Mouse (Mus musculus): ENCODE measurements around the gene Tmem116. TPM values are rescaled to one million over a fixed set of nuclear protein-coding genes. Genes with fewer than 3 reads are reported as not detected.
"Not testable (repeated sequence)": the region's sequence is repeated elsewhere in the genome, so short reads cannot be mapped to it uniquely, and the experiment has no call there.

Tmem116 gene
- polyA plus RNA-seq, 1 experiment from 2014 or later = 4.5 TPM

DNA sequence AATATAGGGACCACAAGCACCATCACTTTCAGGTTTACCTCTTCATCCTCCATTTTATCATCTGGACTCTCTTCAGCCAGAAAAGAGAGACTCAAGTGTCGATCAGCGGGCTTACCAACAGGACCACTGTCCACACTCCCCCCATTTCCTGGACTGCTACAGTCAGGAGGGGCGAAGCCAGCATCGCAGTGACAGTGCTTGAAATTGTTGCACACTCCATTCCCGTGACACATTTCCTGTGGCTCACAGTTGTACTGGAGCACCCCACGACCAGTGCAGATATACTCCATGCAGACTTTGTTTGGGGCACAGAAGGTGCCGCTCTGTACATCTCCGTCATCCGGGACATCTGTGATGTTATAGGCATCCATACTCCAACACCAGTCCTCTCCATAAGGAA lies 67.3 kb downstream of the Tmem116 start:
- Histone ChIP-seq H3K27ac (ENCODE audit: low read length) (no peak overlapping the region), H3K36me3 (ENCODE audit: control insufficient read depth, insufficient read depth) (peaks cover 25% of the 10 kb centered on the region), H3K9ac (ENCODE audit: low read length) (no peak overlapping the region), H3K27me3 (ENCODE audit: control insufficient read depth, insufficient read depth, low read length) (no peaks in the 10 kb centered on the region), H3K9me3 (replicated peaks; ENCODE audit: control insufficient read depth, low read length) (no peaks in the 10 kb centered on the region), H3K4me3 (ENCODE audit: low read length) (no peak overlapping the region), H3K4me1 (ENCODE audit: control insufficient read depth, insufficient read depth, low read length) (no peaks in the 10 kb centered on the region), H3K4me2 (ENCODE audit: low read depth, low read length) (no peak overlapping the region)
- 84% methylated on average over 9 of the region's 9 CpGs for WGBS
- no peak for ATAC-seq (replicated peaks; ENCODE audit: extremely low read depth, insufficient read depth, low FRiP score)

GRCm38 (mm10) chr5:121519758-121520157 lies 68.1 kb downstream of the Tmem116 start:
- ATAC-seq (replicated peaks; ENCODE audit: extremely low read depth, insufficient read depth, low FRiP score); H3K4me2 ChIP-seq (ENCODE audit: low read depth, low read length); H3K9me3 ChIP-seq (replicated peaks; ENCODE audit: control insufficient read depth, low read length); H3K9ac ChIP-seq (ENCODE audit: low read length); H3K27ac ChIP-seq (ENCODE audit: low read length); H3K4me1 ChIP-seq (ENCODE audit: control insufficient read depth, insufficient read depth, low read length); H3K27me3 ChIP-seq (ENCODE audit: control insufficient read depth, insufficient read depth, low read length); H3K4me3 ChIP-seq (ENCODE audit: low read length): not testable (repeated sequence)
- WGBS = 80% methylated on average over 10 of the region's 17 CpGs
- peaks cover 30% of the 10 kb centered on the region for H3K36me3 ChIP-seq (ENCODE audit: control insufficient read depth, insufficient read depth)

DNA sequence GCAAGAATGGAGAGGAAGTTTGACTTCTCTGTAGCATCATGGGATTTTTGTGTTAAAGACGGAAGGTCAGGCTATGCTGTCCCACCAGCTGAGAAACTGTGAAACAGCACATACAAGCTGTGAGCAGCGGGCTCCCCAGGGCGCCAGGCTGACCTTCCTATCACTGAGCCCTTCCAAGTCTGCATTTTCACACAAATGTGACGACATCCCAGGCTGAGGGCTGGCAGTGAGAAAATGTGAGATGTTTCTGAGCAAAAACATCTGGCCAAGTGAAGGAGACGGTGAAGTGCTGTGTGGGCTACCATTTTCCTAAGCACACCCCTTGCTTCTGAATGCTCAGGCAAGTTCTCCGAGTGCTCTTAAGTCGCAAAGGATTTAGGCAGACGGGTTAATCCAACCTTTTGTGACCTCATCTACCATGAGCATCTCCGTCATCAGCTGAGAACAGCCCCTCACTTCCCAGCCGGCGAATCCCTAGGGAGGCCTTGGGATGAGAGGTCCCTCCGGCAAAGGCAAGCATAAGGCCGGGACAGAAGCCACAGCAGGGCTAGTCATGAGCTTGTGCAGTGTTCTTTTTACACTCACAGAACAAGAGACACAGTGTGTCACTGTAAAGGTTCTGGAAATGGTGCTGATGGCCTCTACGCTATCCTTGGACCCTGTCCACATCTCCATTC lies 74.2 kb downstream of the Tmem116 start:
- peak; percentile 72; the same call in 1 of the 2 replicates for ATAC-seq (replicated peaks; ENCODE audit: extremely low read depth, insufficient read depth, low FRiP score)
- 71% methylated on average over 14 of the region's 14 CpGs for WGBS
- peaks cover 60% of the 10 kb centered on the region for H3K36me3 ChIP-seq (ENCODE audit: control insufficient read depth, insufficient read depth)

DNA sequence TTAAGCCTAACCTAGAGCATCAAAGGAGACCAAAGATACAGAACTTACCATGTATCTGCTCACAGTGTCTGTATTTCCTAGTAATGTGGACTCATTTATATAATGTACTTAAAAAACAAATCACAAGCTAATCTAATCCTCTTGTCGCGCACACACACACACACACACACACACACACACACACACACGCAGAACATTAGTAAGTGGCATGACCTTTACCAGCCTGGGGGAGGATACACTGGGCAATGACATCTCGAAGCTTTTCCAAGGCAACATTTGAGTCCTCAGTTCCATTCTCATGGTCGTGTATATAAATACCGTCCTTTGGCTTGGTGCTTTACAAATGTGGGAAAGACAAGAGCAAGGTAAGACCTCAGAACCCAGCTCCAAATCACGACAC lies 74.8 kb downstream of the Tmem116 start:
- H3K36me3 ChIP-seq (ENCODE audit: control insufficient read depth, insufficient read depth) = peaks cover 60% of the 10 kb centered on the region
- no peak overlapping the region for H3K4me2 ChIP-seq (ENCODE audit: low read depth, low read length)
- H3K4me1 ChIP-seq (ENCODE audit: control insufficient read depth, insufficient read depth, low read length) = peaks cover 3% of the 10 kb centered on the region; the same call in 1 of the 2 replicates
- H3K27ac ChIP-seq (ENCODE audit: low read length) = no peak overlapping the region
- no peak for ATAC-seq (replicated peaks; ENCODE audit: extremely low read depth, insufficient read depth, low FRiP score)
- no peaks in the 10 kb centered on the region for H3K27me3 ChIP-seq (ENCODE audit: control insufficient read depth, insufficient read depth, low read length)
- H3K4me3 ChIP-seq (ENCODE audit: low read length) = no peak overlapping the region
- H3K9me3 ChIP-seq (replicated peaks; ENCODE audit: control insufficient read depth, low read length) = no peaks in the 10 kb centered on the region
- no peak overlapping the region for H3K9ac ChIP-seq (ENCODE audit: low read length)
- WGBS = 80% methylated on average over 7 of the region's 7 CpGs

More for the DNA sequence above, 74.2 kb downstream of the Tmem116 start:
- H3K27me3 ChIP-seq (ENCODE audit: control insufficient read depth, insufficient read depth, low read length) = no peaks in the 10 kb centered on the region
- no peak overlapping the region for H3K4me2 ChIP-seq (ENCODE audit: low read depth, low read length)
- H3K4me3 ChIP-seq (ENCODE audit: low read length) = no peak overlapping the region
- no peak overlapping the region for H3K27ac ChIP-seq (ENCODE audit: low read length)
- H3K9me3 ChIP-seq (replicated peaks; ENCODE audit: control insufficient read depth, low read length) = no peaks in the 10 kb centered on the region
- H3K4me1 ChIP-seq (ENCODE audit: control insufficient read depth, insufficient read depth, low read length) = peaks cover 3% of the 10 kb centered on the region; the same call in 1 of the 2 replicates
- H3K9ac ChIP-seq (ENCODE audit: low read length) = no peak overlapping the region; the same call in 1 of the 2 replicates

DNA sequence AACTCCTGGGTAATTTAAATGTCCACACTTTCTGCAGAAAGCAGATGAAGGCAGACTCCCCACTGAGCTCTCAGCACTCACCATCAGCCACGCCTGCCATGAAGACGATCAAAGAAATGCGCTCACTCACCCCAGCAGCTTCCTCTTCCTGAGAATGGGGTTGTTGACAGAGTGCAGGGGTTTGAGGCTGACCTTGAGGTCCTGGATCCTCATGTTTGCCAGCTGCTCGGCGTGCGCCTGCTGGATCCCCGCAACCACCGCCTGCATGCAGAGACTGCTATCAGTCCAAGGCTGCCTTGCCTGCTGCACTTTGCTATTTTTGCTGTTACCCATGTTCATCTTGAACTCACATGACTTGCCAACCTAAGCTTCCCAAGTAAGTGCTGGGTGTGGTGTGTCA lies 75.3 kb downstream of the Tmem116 start:
- Histone ChIP-seq H3K4me2 (ENCODE audit: low read depth, low read length) (no peak overlapping the region), H3K36me3 (ENCODE audit: control insufficient read depth, insufficient read depth) (peaks cover 58% of the 10 kb centered on the region), H3K27ac (ENCODE audit: low read length) (no peak overlapping the region), H3K4me3 (ENCODE audit: low read length) (no peak overlapping the region), H3K9me3 (replicated peaks; ENCODE audit: control insufficient read depth, low read length) (no peaks in the 10 kb centered on the region), H3K27me3 (ENCODE audit: control insufficient read depth, insufficient read depth, low read length) (no peaks in the 10 kb centered on the region), H3K9ac (ENCODE audit: low read length) (no peak overlapping the region), H3K4me1 (ENCODE audit: control insufficient read depth, insufficient read depth, low read length) (peaks cover 3% of the 10 kb centered on the region; the same call in 1 of the 2 replicates)
- no peak for ATAC-seq (replicated peaks; ENCODE audit: extremely low read depth, insufficient read depth, low FRiP score)
- 58% methylated on average over 8 of the region's 8 CpGs for WGBS

DNA sequence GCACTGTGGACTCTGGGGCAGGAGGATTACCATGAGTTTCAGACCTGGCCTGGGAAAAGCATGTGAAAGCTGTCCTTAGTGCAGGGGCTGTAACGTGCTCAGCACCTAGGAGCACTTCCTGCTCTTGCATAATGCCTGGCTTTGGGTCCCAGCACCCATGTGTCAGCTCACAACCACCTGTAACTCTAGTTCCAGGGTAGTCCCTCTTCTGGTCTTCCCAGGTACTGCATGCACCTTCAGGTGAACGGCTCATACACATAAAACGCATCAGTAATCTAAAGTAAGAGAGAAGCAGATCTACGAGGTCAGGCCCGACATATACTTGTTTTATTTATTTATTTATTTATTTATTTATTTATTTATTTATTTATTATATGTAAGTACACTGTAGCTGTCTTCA lies 82.8 kb downstream of the Tmem116 start:
- no peak overlapping the region for H3K9ac ChIP-seq (ENCODE audit: low read length)
- no peaks in the 10 kb centered on the region for H3K27me3 ChIP-seq (ENCODE audit: control insufficient read depth, insufficient read depth, low read length)
- no peaks in the 10 kb centered on the region for H3K9me3 ChIP-seq (replicated peaks; ENCODE audit: control insufficient read depth, low read length)
- no peak overlapping the region for H3K27ac ChIP-seq (ENCODE audit: low read length)
- no peak for ATAC-seq (replicated peaks; ENCODE audit: extremely low read depth, insufficient read depth, low FRiP score)
- H3K4me1 ChIP-seq (ENCODE audit: control insufficient read depth, insufficient read depth, low read length) = no peaks in the 10 kb centered on the region
- H3K36me3 ChIP-seq (ENCODE audit: control insufficient read depth, insufficient read depth) = peaks cover 45% of the 10 kb centered on the region
- WGBS = 89% methylated on average over 5 of the region's 5 CpGs
- no peak overlapping the region for H3K4me3 ChIP-seq (ENCODE audit: low read length)
- H3K4me2 ChIP-seq (ENCODE audit: low read depth, low read length) = no peak overlapping the region

DNA sequence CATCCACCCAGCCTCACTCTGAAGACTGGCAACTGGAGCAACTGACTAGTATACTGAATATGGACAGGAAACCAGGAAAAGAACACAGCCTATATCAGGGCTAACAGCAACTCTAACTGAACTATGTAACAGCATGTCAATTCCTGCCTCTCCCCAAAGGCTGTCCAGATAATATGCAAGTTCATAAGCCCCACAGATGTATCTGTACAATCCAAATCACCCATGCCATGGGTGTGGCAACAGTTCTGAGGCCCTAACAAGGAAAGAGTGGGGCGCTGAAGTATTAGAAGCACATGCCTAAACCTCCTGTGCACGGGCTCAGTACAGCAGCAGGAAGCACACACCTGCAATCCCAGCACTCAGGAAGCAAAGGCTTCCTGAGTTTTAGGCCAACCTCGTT lies 83.4 kb downstream of the Tmem116 start:
- Histone ChIP-seq H3K9ac (ENCODE audit: low read length) (no peak overlapping the region), H3K27me3 (ENCODE audit: control insufficient read depth, insufficient read depth, low read length) (no peaks in the 10 kb centered on the region), H3K27ac (ENCODE audit: low read length) (no peak overlapping the region), H3K4me3 (ENCODE audit: low read length) (no peak overlapping the region), H3K9me3 (replicated peaks; ENCODE audit: control insufficient read depth, low read length) (no peaks in the 10 kb centered on the region), H3K36me3 (ENCODE audit: control insufficient read depth, insufficient read depth) (peaks cover 45% of the 10 kb centered on the region), H3K4me1 (ENCODE audit: control insufficient read depth, insufficient read depth, low read length) (no peaks in the 10 kb centered on the region), H3K4me2 (ENCODE audit: low read depth, low read length) (no peak overlapping the region)
- ATAC-seq (replicated peaks; ENCODE audit: extremely low read depth, insufficient read depth, low FRiP score) = no peak
- 86% methylated on average over 3 of the region's 3 CpGs for WGBS

DNA sequence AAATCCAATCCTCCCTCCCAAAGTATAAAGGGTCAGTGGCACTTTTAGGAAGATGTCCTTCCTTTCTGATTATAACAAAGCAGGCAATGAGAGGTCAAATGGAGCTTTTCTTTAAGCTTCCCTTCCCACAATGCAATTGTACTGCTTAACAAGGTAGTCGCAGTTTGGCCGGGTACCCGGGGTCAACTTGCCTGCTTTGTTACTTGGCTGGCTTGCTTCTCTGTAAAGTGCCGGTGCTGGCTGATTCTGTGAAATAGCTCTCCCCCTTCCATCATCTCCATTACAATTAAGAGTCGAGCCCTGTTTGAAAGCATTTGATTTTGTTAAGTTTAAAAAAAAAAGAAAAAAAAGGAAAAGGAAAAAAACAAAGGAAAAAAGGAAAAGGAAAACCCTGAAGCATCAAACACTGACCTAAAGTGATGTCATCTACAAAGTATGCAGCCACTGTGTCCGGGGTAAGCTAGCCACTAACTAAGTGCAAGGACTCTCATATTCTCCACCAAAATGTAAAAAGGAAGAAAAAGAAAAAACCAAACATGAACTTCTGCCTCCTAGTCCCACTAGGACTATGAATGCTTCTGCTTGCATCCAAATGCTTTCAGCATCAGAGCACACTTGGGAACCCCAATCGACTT lies 85.3 kb downstream of the Tmem116 start:
- Histone ChIP-seq H3K36me3 (ENCODE audit: control insufficient read depth, insufficient read depth) (peaks cover 33% of the 10 kb centered on the region), H3K27me3 (ENCODE audit: control insufficient read depth, insufficient read depth, low read length) (no peaks in the 10 kb centered on the region), H3K4me2 (ENCODE audit: low read depth, low read length) (no peak overlapping the region), H3K27ac (ENCODE audit: low read length) (0 out of 2 replicates have a peak overlapping the region, but pooled peaks have one; percentile 19), H3K9ac (ENCODE audit: low read length) (no peak overlapping the region), H3K9me3 (replicated peaks; ENCODE audit: control insufficient read depth, low read length) (no peaks in the 10 kb centered on the region), H3K4me1 (ENCODE audit: control insufficient read depth, insufficient read depth, low read length) (no peaks in the 10 kb centered on the region), H3K4me3 (ENCODE audit: low read length) (no peak overlapping the region)
- no peak for ATAC-seq (replicated peaks; ENCODE audit: extremely low read depth, insufficient read depth, low FRiP score)
- WGBS = 62% methylated on average over 7 of the region's 7 CpGs

- Histone ChIP-seq H3K27ac (ENCODE audit: low read length) (0 out of 2 replicates have a peak overlapping the region, but pooled peaks have one; percentile 19), H3K4me1 (ENCODE audit: control insufficient read depth, insufficient read depth, low read length) (no peaks in the 10 kb centered on the region), H3K36me3 (ENCODE audit: control insufficient read depth, insufficient read depth) (peaks cover 33% of the 10 kb centered on the region), H3K4me2 (ENCODE audit: low read depth, low read length) (no peak overlapping the region), H3K27me3 (ENCODE audit: control insufficient read depth, insufficient read depth, low read length) (no peaks in the 10 kb centered on the region), H3K9ac (ENCODE audit: low read length) (no peak overlapping the region), H3K9me3 (replicated peaks; ENCODE audit: control insufficient read depth, low read length) (no peaks in the 10 kb centered on the region), H3K4me3 (ENCODE audit: low read length) (no peak overlapping the region)
- 77% methylated on average over 2 of the region's 2 CpGs for WGBS
- no peak for ATAC-seq (replicated peaks; ENCODE audit: extremely low read depth, insufficient read depth, low FRiP score)
Measured at GRCm38 (mm10) chr5:121537588-121537987, 85.9 kb downstream of the Tmem116 start.

Measured in heart, embryonic 16.5 days (tissue).